Mouse (Mus musculus) kidney, adult 18-20 months (tissue): ENCODE results near the gene Dpf3.

Source experiments
- DNase-seq: peaks from one replicate; pipeline ENCODE4 v3.0.0; 2021

Dpf3 gene

GRCm38 (mm10) chr12:83330056-83330455 lies 157.5 kb downstream of the Dpf3 start:
- DNase-seq, result no peak

GRCm38 (mm10) chr12:83328899-83329298 lies 158.6 kb downstream of the Dpf3 start:
- DNase-seq, result no peak

- DNase-seq, result no peak
Observed at GRCm38 (mm10) chr12:83328491-83328890, 159.0 kb downstream of the Dpf3 start.

GRCm38 (mm10) chr12:83327451-83327850 lies 160.1 kb downstream of the Dpf3 start:
- DNase-seq, result no peak

GRCm38 (mm10) chr12:83320725-83321124 lies 166.8 kb downstream of the Dpf3 start:
- no peak for DNase-seq

- no peak for DNase-seq
Observed at GRCm38 (mm10) chr12:83317646-83318443, 169.7 kb downstream of the Dpf3 start.

- DNase-seq, result no peak
Observed at GRCm38 (mm10) chr12:83314666-83315065, 172.8 kb downstream of the Dpf3 start.

- no peak for DNase-seq
Observed at GRCm38 (mm10) chr12:83312818-83313217, 174.7 kb downstream of the Dpf3 start.

- no peak for DNase-seq
Observed at GRCm38 (mm10) chr12:83310567-83310966, 176.9 kb downstream of the Dpf3 start.

- no peak for DNase-seq
Observed at GRCm38 (mm10) chr12:83309031-83309804, 178.3 kb downstream of the Dpf3 start.

GRCm38 (mm10) chr12:83308627-83309026 lies 178.9 kb downstream of the Dpf3 start:
- DNase-seq, result no peak

GRCm38 (mm10) chr12:83303221-83303620 lies 184.3 kb downstream of the Dpf3 start:
- no peak for DNase-seq

- no peak for DNase-seq
Observed at GRCm38 (mm10) chr12:83302320-83303153, 185.0 kb downstream of the Dpf3 start.

- DNase-seq, result peak; percentile 57
Observed at GRCm38 (mm10) chr12:83301616-83302319, 185.7 kb downstream of the Dpf3 start.

GRCm38 (mm10) chr12:83298358-83298757 lies 189.2 kb downstream of the Dpf3 start:
- no peak for DNase-seq

- no peak for DNase-seq
Observed at GRCm38 (mm10) chr12:83295031-83295430, 192.5 kb downstream of the Dpf3 start.

- DNase-seq, result no peak
Observed at GRCm38 (mm10) chr12:83291915-83292314, 195.6 kb downstream of the Dpf3 start.

- no peak for DNase-seq
Observed at GRCm38 (mm10) chr12:83286496-83287492, 200.7 kb downstream of the Dpf3 start.

GRCm38 (mm10) chr12:83283591-83284320 lies 203.8 kb downstream of the Dpf3 start:
- no peak for DNase-seq
